Mouse (Mus musculus): ENCODE measurements at regions not wholly inside any gene's neighbourhood (a gene's known extent, or its start where the extent isn't known, plus 50 kb on each side); places are given as distances from the start of the nearest gene placed in this dataset.
"Not testable (repeated sequence)": the region's sequence is repeated elsewhere in the genome, so short reads cannot be mapped to it uniquely, and the experiment has no call there.

GRCm38 (mm10) chr6:109125447-109125846 is 297.0 kb downstream of the Edem1 start:
- DNase-seq: no peak

- DNase-seq: no peak
Observed at GRCm38 (mm10) chr6:109127203-109127602, 298.8 kb downstream of the Edem1 start.

GRCm38 (mm10) chr6:109146111-109146510 is 317.7 kb downstream of the Edem1 start:
- DNase-seq: no peak

GRCm38 (mm10) chr6:109149043-109149442 is 320.6 kb downstream of the Edem1 start:
- no peak for DNase-seq

- peak; percentile 33 for DNase-seq
Observed at GRCm38 (mm10) chr6:109150023-109150911, 321.8 kb downstream of the Edem1 start.

GRCm38 (mm10) chr6:109150912-109151256 is 322.4 kb downstream of the Edem1 start:
- DNase-seq: no peak

- no peak for DNase-seq
Observed at GRCm38 (mm10) chr6:109153624-109154023, 325.2 kb downstream of the Edem1 start.

- no peak for DNase-seq
Observed at GRCm38 (mm10) chr6:109159561-109159960, 331.1 kb downstream of the Edem1 start.

GRCm38 (mm10) chr6:109167439-109167838 is 339.0 kb downstream of the Edem1 start:
- DNase-seq: no peak

- DNase-seq: no peak
Observed at GRCm38 (mm10) chr6:109172104-109172850, 343.8 kb downstream of the Edem1 start.

GRCm38 (mm10) chr6:109173015-109173414 is 344.6 kb downstream of the Edem1 start:
- DNase-seq: no peak

GRCm38 (mm10) chr6:109176876-109177275 is 348.4 kb downstream of the Edem1 start:
- no peak for DNase-seq

- no peak for DNase-seq
Observed at GRCm38 (mm10) chr6:109182878-109183277, 354.4 kb downstream of the Edem1 start.

- DNase-seq: not testable (repeated sequence)
Observed at GRCm38 (mm10) chr6:109193061-109193460, 364.6 kb downstream of the Edem1 start.

GRCm38 (mm10) chr6:109193603-109194002 is 365.2 kb downstream of the Edem1 start:
- no peak for DNase-seq

- no peak for DNase-seq
Observed at GRCm38 (mm10) chr6:109209699-109210098, 381.3 kb downstream of the Edem1 start.

GRCm38 (mm10) chr6:109230391-109230790 is 401.9 kb downstream of the Edem1 start:
- DNase-seq: no peak

- DNase-seq: no peak
Observed at GRCm38 (mm10) chr6:109233426-109233825, 405.0 kb downstream of the Edem1 start.

GRCm38 (mm10) chr6:109245666-109246065 is 417.2 kb downstream of the Edem1 start:
- no peak for DNase-seq

GRCm38 (mm10) chr6:109246510-109246909 is 418.1 kb downstream of the Edem1 start:
- not testable (repeated sequence) for DNase-seq
